Mouse (Mus musculus) heart, postnatal 4 days (tissue): ENCODE data around the gene Ak4. TPM values are rescaled to one million over a fixed set of nuclear protein-coding genes. Genes with fewer than 3 reads are reported as not detected.

Experiments
- DNase-seq: peaks from one replicate; pipeline ENCODE4 v3.0.0; 2021
- total RNA-seq, 2 experiments: library from RNA; stranded (reverse); gene quantifications; 2 replicates each; pipeline ENCODE4 v1.2.3; 2021

The Ak4 gene
- total RNA-seq, 2 experiments from 2014 or later, result 16.2 to 17.4 TPM

DNA sequence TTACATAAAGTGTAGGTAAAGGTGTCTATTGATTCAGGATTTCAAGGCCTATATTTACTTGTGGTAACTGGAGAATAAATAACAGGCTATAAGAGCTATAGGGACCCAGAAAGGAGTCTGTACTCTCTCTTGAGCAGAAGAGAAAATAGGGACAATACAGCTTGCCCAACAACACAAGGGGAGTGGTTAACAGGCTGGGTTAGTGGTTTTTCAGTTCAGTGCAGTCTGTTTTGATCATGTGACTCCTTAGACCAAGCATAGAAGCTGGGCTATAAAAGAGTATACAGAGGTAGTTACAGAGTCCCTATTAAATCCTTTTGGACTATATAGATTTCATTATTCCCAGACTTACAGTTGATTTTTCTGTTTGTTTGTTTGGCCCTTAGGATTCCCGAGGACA, 41.0 kb downstream of the Ak4 start:
- no peak for DNase-seq

DNA sequence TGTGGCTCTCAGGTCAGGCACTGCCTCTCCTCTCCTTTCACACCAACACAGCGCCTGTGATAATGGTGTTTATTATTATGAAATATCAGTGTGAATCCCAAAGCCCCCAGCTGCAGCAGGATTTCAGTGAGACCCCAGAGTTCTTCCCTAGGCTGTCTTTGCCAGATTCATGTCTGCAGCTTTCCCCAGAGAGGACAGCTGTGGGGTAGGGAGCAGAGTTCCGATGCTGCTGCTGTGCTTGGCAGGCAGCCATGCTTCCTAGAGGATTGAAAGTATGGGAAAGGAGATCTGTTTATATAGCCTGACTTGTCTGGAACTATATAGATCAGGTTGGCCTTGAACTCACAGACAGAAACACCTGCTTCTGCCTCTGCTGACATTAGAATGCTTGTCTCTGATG, 43.0 kb downstream of the Ak4 start:
- DNase-seq, result no peak

DNA sequence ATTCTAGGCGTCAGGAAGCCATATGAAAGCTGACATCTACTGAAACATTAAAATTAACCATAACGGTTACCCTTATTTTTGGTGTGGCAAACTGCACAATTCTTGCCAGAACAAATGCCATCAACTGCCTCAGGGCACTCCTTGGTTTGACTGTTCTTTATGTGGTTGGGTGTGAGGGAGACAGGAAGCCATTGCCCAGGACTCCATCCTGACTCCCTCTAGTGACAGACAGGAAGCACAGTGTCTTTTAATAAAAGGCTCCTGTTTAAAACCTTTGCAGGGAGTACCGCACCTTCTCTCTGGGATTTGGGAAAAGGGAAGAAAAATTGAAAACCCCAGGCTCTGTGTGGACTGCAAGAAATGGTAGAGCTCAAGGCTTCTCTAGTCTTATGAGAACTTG, 47.2 kb downstream of the Ak4 start:
- no peak for DNase-seq

DNA sequence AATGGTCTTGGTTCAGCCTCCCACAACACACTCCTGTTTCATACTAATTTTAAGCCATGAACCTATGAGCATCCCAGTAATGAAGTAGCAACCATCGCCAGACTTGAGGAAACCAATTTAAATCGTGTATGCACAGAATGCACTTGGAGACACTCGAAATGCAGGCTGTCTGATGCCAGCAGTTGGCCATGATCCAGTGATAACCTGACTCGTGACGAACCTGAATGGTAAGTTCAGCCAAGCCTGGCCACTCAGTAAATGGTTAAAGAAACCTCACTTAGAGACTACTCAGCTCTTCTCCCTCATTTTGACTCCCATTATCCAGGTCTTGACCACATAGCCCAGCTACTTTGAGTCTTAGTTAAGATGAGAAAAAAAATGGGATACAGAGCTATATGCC, 50.2 kb downstream of the Ak4 start:
- DNase-seq, result no peak

DNA sequence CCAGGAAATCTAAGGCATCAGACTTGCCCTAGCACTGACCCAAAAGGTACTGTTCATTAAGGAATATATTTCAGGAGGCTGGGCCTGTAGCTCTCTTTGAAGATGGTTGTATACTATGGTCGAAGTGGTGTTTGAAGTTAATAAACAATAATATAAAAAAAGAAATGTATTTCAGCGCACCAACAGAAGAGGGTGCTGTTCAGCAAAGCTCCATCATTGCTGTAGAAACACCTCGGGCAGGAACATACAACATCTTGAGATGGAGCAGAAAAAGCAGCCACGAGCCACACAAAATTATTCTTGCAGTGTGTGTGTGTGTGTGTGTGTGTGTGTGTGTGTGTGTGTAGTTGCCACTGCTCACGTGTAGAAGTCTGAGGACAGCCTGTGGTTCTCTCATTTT, 51.5 kb downstream of the Ak4 start:
- DNase-seq, result no peak

DNA sequence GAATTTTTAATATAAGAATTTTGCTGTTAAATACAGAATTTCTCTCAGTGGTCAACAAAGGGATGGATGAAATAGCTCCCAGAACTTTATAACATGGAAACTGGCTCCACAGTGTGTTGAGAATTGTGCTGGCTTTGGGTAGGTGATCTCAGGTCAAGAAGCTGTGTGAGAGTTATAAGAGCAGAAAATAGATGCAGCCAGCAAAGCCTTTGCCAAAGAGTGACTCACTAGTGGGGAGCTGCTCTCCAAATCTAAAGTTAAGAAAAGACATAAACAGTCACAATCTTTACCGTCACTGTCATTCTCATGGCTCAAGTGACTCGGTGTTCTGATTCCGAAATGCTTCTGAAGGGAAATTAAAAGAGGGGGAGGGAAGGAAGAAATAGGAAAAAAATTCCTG, 53.7 kb downstream of the Ak4 start:
- no peak for DNase-seq

DNA sequence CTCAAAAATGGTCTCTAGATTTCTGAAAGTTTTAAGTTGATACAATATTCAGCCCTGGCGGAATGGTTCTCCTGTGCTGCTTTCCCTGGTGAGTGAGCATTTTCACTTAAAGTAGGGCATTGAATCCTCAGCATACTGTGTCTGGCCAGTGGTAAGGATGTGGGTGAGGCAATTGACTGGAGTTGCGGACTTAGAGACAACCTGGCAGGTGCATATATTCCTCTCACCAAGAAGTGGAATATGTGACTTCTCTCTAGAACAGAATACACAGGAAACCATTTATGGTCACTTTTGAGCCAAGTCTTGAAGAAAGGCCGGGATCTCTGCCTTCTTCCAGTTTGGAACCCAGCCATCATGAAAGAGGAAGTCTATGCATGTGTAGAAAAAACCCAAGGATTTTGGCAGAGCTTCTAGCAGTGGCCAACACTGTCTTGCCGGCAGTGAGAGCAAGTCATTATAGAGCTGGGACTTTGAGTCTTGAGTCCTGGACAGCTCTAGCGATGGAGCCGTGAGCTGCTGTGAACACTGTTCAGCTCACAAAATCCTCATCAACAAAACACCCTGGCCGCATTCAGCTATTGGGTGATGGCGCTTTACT, 71.3 kb downstream of the Ak4 start:
- DNase-seq, result no peak

DNA sequence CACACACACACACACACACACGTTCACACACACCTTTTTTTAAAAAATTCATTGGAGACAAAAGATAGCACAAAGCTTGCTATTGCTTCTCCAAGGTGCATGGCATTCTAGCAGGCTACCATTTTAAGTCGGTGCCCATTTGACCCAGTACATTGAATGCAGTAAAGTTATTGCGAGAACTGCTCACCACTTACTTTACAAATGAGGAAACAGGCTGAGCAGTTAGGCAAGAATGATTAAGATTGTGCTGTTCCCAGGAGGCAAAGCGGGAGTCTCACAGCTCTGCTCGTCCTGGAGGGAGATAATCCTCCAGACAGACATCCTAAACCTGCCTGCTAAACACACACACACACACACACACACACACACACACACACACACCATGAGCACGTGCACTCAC, 72.6 kb downstream of the Ak4 start:
- DNase-seq, result no peak

DNA sequence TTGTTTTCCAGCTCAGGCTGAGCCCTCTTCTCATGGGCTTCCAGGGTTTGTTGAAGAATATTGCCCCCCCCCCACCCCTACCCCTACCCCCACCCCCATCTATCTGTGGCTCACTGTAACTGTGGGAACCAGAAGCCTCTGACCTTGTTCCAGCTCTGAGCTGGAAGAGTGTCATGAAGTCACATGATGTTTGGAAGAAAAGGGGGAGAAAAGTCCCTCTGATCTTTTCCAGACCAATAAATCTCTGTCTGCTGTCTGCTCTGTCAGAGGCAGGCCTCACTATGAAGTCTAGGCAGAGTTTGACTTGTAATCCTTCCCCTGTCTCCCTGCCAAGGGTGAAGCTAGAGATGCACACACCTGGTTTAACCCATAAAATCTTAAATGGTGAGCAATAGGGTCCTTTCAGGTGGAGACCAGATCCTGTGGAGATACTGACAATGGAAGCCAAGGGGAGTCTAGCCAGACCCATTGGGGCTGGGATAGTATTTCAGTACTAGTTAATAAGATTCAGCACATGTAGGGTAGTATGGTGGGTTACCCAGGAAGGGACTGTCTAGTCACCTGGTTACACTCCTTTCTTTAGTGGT, 74.6 kb downstream of the Ak4 start:
- DNase-seq, result no peak

DNA sequence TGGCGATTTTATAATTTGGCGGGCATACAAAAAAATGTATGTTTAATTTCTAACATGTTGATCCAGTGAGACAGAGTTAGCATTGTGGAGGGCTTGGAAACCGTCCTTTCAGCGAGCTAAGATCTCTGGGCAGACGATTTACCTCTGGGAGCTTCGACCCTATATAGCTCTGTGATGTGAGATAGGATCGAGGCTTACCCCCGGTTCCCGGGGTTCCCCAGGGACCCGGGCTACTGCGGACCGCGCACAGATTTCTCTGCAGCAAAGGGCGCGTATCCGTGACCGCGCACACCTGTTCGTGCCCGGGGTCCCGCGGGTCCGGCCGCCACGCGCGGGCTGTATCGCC, 77.1 kb downstream of the Ak4 start:
- no peak for DNase-seq

DNA sequence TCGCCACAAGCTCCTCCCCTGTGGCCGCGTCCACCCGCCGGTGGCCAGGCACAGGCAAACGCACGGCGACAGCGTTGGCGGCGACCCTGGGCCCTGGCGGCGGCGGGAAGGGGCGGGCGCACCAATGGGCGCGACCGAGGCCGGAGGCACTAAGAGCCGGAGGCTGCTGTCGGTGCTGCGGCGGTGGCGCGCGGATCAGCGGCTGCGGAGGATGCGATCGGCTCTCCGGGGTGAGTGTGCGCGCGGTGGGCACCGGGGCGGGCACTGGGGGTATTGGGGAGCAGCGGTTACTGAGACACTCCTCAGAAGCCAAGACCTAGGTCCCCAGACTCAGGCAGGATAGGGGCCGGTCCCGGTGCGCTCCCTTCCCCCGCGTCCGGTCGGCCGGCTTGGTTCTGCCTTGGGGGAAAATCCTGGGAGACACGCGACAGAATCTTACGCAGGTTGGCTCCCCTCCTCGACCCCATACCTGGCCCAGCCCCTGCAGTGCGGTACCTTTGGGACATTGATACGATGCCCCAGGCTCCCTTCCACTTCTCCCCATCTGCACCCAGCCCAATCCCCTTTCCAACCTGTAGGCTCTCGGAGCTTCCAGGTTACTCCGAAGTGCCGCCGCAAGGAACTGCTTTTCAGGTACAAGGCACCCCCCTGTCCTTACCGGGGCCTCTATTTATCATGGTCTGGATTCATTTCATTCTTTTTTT, 77.6 kb downstream of the Ak4 start, which contains the start of gene Dnajc6:
Gene Dnajc6 (plus strand): TSS at position 115 of the 704 bp plus-strand sequence.
- peak; percentile 12 for DNase-seq

DNA sequence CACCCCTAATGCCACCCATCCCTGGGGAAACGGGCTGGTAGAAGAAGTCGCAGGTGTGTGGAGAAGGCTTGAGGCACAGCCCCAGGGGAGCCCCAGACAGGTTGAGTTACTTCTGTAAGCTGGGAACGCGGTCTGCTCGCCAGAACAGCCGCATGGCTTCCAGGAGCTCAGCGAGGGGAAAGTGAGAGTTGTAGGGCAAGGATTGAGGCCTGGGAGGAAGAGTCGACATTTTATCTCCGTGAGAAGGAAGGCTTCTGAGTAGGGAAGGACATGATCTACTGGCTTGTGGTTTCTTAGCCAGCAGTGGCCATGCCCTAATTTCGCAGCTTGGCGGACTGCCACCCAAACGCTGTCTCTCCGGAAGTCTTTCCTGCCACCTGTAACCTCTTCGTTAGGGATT, 78.3 kb downstream of the Ak4 start:
- DNase-seq, result no peak

DNA sequence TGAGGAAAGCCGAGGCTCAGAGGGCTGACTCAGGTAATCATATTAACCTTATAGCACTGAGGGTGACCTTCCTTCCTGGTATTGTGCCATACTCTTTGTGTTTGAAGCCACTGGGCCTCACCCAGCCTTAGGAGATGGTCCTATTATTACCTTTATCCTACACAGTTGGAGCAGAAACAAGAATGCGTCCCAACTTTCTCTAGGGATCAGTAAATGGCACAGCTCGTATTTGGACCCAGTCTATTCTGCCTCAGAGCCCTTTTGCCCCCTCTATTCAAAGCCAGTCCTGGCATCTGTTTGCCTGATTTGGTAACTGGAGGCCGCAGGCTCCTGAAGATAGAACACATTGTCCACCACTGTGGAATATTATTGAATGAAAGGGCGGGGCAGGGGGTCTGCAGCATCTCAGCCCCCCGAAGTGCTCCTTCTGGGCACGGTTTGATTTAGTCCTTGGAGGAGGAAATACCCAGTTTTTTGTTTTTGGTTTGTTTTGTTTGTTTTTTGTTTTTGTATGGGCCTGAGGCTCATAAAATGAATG, 85.5 kb downstream of the Ak4 start:
- DNase-seq, result no peak

DNA sequence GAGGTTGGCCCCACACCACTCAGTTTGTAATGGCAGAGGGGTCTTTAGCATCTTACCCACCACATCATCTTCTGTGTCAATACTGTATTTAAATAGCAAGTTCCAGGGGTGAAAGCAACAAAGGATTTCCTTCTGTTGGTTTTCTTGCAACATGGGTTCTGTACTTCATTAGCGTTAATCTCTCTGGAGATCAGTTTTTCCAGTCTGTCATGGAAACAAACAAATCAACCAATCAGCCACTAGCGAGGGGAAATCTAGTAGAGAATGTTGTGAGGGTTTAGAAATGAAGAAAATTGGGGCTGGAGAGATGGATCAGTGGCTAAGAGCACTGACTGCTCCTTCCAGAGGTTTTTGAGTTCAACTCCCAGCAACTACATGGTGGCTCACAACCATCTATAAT, 86.9 kb downstream of the Ak4 start:
- no peak for DNase-seq

DNA sequence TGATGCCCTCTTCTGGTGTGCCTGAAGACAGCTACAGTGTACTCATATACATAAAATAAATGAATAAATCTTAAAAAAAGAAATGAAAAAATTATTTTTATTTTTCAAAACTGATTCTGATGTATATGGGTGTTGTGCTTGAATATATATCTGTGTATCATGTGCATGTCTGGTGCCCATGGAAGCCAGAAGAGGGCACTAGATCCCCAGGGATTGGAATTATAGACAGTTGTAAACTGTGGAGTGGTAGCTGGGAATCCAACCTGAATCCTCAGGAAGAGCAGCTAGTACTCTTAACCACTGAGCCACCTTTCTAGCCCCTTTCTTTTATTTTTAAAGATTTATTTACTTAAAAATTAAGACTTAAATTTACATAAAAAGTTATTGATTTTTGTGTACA, 87.3 kb downstream of the Ak4 start:
- no peak for DNase-seq

DNA sequence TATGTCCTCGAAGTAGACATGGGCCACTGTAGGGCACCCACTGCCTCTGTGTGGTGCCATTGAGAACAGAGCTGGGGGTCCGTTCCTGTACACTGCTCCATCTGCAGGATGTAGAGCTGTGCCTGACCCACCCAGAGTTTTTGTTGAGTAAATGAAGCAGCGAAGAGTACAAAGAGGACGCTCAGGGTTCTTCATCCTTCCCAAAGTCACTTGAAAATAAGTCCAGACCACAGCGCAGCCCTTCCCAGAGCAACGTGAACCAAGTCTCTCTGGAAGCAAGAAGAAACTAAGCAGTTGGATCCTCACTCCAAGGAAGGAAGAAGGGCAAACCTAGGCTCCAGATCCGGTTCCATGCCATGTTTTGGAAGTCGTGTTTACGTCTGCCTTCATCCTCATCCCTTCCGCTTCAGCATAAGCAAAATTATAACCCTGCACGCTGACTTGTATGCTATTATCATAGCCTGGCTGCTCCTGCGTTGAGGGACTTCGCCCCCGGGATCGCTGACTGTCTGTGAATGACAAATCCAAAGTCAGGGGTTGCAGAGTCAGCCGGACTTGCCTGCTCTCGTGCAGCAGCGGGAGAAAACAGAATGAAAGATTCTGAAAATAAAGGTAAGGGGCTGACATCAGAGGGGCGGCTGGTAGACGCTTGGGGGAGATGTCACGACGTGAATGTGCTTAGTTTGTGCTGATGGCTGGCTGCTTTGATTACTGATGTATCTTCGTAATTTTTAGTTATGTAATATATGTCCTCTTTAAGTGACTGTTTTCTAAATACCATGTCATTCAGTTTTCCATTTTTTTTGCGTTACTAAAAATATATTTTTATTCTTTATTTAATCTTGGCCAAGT, 88.7 kb downstream of the Ak4 start:
- DNase-seq, result peak; percentile 29

DNA sequence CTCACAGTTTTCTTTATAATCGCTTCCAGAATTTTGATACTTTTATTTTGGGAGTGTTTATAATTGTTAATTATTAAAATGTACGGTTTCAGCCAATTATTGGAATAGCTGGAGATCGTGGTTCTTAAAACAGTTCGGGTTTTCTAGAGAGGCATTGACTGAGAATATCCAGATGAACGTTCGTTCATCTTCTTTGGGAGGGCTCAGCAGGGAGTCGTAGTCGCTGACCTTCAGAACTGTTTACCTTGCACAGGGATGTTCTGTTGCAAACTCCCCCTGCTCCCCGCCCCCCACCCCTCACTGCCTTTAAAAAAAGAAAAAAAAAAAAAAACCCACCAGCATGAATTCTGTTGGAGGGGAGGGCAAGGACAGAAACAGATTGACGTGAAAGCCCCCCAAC, 89.4 kb downstream of the Ak4 start:
- DNase-seq, result no peak

DNA sequence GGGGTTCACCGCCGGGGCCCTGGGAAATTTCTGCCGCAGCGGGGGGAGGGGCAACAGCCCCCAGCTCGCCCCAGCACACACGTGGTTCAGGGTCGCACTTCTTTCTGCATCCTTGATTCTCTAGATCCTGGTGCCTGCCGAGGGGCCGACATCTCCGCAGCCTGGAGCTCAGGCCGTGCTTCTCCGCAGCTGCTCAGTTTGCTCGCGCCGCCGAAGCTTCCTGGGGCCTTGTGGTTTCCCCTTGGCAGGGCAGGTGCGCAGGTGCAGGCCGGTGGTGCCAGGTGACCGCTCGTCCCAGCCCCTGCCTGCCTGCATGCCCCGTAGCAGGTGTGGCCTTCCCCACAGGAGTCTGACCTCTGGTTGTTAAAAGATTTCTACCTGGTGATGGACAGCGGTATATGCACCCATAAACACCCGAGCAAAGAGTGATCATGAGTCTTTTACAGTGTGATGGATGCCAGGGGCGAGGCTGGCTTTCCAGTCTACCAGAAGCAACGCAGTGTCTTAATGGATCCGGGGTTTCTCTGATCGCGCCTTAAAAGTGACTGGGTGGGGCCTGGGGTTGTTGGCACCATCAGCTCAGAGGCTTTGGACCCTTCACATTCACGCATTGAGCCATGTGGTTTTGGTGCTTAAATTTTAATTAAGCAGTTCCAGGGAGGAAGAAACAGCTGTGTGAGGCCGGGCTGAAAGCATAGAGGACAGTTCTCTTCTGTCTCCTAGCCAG, 89.9 kb downstream of the Ak4 start:
- DNase-seq, result no peak

DNA sequence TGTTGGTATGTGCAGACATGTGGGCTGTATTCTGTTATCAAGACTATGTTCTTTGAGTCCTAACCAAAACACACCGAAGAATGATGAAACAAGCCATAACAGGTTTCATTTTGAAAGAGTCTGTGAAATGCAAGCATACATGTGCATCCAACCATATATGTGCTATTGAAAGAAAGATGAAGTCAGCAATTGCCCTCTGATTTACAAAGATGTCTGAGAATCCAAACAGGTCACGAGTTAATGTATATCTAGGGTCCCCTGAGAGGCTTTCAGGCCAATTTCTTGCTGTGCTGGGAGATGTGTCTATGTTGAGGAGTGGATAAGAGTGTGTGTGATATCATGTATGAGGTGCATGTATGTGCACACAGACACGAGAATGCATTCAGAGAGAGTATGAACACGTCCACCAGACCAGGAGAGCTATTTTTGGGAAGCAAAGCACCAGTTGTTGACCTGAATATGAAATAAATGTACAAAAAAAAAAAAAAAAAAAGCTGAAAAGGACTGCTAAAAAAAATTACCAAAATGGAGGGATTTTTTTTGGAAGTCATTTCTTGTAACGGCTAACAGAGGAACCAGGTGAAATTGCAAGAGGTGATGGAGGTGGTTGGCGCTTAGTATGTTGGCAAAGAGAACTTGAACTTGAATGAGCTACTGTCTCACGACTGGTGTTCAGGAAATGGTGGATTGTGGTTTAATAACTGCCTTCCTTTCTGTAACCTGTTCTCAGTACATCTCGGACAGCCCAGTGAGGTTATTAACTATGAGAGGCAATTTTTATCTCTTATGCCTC, 91.2 kb downstream of the Ak4 start:
- DNase-seq, result no peak

DNA sequence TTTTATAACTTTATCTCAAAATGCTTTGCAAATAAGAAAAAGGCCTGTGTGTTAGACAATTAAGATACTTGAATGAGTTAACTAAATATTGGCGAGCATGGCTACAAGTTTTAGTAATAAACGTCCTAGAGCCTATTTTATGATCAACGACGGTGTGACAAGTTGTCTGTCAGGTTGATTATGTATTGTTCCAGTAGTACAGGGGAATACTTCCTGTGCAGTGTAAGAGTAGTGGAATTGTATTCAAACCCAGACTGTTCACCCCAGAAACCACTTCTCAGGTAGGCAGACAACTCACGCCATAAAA, 91.8 kb downstream of the Ak4 start:
- no peak for DNase-seq

DNA sequence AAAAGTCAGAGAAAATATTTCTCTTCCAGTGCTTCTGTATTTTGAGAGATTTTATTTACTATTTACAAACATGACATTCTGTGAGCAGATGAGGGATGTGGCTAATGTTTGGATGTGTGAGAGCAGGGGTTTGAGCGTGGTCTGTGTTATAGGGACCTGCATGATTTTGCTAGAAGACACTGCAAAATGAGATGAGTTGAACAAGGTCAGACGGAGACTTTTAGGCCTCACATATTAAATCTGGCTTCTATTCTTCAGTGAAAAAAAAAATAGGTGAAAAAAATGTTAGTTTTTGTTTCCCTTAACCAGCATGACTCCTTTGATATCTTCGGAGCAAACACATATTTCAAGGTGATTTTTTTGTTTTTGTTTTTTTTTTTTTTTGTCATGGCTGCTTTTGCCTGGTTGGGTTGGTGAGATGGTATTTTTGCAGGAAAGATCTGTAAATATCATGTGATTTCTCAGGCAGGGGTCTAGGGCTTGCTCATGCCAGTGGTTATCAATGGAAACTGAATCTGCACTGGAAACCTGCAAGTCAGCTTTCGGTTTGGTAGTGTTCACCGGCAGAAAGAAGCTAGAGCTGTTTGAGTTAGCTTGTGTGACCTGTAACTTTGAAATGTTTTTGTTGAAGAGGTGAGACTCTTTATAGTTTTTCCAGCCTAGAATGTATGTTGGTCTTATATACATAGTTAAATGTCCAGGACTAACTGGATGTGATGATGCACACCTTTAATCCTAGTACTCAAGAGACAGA, 92.9 kb downstream of the Ak4 start:
- no peak for DNase-seq
